Mouse (Mus musculus): ENCODE results near the gene Cep250. TPM values are rescaled to one million over a fixed set of nuclear protein-coding genes. Genes with fewer than 3 reads are reported as not detected.

Gene Cep250
- polyA plus RNA-seq, 1 experiment, result 9.1 TPM

- WGBS, result 58% methylated on average over 14 of the region's 14 CpGs
- TF ChIP-seq POLR2A (IDR thresholded peaks at IDR 0.05; ENCODE audit: borderline replicate concordance, extremely low read depth, low read depth, low read length) (no peak), CTCF (IDR thresholded peaks at IDR 0.05; ENCODE audit: insufficient read depth, low read length) (no peak)
Observed at GRCm38 (mm10) chr2:155991863-155992321, 35.6 kb downstream of the Cep250 start.

DNA sequence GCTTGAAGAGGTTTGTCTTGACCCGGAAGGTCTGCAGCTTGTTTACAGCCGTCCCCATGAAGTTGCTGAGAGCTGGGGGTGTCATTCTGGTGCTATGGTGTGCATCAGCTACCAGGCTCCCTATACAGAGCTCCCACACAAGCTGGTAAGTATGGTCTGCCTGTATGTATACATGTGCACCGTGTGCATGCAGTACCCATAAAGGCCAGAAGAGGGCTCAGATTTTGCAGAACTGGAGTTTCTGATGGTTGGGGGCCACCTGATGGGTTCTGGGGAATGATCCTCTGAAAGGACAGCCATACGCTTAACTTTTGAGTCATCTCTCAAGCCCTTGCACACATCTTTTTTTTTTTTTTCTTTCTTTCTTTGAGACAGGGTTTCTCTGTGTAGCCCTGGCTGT lies 49.1 kb downstream of the Cep250 start:
- TF ChIP-seq CTCF (IDR thresholded peaks at IDR 0.05; ENCODE audit: insufficient read depth, low read length) (no peak), POLR2A (IDR thresholded peaks at IDR 0.05; ENCODE audit: borderline replicate concordance, extremely low read depth, low read depth, low read length) (no peak)
- Histone ChIP-seq H3K4me1 (ENCODE audit: control insufficient read depth, insufficient read depth, low read length) (no peaks in the 10 kb centered on the region), H3K4me3 (replicated peaks; ENCODE audit: extremely low read depth, low read depth, low read length) (no peak overlapping the region)
- 87% methylated on average over 4 of the region's 4 CpGs for WGBS
- DNase-seq, result no peak

More at GRCm38 (mm10) chr2:155991863-155992321, 35.6 kb downstream of the Cep250 start:
- DNase-seq, result peak; percentile 58
- H3K4me1 ChIP-seq (ENCODE audit: control insufficient read depth, insufficient read depth, low read length), result no peaks in the 10 kb centered on the region
- H3K4me3 ChIP-seq (replicated peaks; ENCODE audit: extremely low read depth, low read depth, low read length), result no peak overlapping the region

- peak within 1 kb of the TSS; percentile 77 for H3K4me3 ChIP-seq (replicated peaks; ENCODE audit: extremely low read depth, low read depth, low read length)
- TF ChIP-seq CTCF (IDR thresholded peaks at IDR 0.05; ENCODE audit: insufficient read depth, low read length) (no peak), POLR2A (IDR thresholded peaks at IDR 0.05; ENCODE audit: borderline replicate concordance, extremely low read depth, low read depth, low read length) (peak; percentile 37; the same call in 1 of the 2 replicates)
Observed at GRCm38 (mm10) chr2:156007888-156008532, 51.8 kb downstream of the Cep250 start, which contains the start of the genes 6430550D23Rik and Ergic3. Gene 6430550D23Rik, minus strand, starts transcription at chr2:156007977. Gene Ergic3, plus strand, starts transcription at chr2:156008045.

DNA sequence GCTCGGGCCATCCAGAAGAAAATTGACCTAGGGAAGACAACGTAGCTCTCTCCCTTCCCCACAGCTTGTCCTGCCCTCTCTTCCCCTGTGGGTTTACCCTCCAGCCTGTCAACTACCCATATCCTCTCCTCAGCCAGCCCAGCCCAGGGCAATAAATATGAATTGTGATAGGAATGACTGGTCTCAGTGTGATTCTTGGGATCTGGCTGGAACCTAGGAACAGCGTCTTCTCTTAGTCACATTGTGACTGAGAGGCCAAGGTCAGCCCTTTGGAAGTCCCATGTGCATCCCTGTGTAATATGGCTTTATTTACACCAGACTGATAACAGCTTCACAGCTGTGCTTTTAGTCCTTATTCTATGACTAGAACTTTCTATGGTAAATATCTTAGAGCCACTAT lies 61.8 kb downstream of the Cep250 start:
- Histone ChIP-seq H3K4me3 (replicated peaks; ENCODE audit: extremely low read depth, low read depth, low read length) (no peak overlapping the region), H3K4me1 (ENCODE audit: control insufficient read depth, insufficient read depth, low read length) (no peaks in the 10 kb centered on the region)
- WGBS, result 89% methylated on average over 3 of the region's 3 CpGs
- DNase-seq, result no peak
- TF ChIP-seq POLR2A (IDR thresholded peaks at IDR 0.05; ENCODE audit: borderline replicate concordance, extremely low read depth, low read depth, low read length) (no peak), CTCF (IDR thresholded peaks at IDR 0.05; ENCODE audit: insufficient read depth, low read length) (no peak)

More at GRCm38 (mm10) chr2:156007888-156008532, 51.8 kb downstream of the Cep250 start, which contains the start of the genes 6430550D23Rik and Ergic3:
- H3K4me1 ChIP-seq (ENCODE audit: control insufficient read depth, insufficient read depth, low read length), result no peaks in the 10 kb centered on the region
- peak; percentile 99 for DNase-seq
- WGBS, result under 1% methylated on average over 45 of the region's 45 CpGs

GRCm38 (mm10) chr2:156021219-156021618 lies 65.0 kb downstream of the Cep250 start:
- 81% methylated on average over 8 of the region's 8 CpGs for WGBS
- H3K4me1 ChIP-seq (ENCODE audit: control insufficient read depth, insufficient read depth, low read length), result no peaks in the 10 kb centered on the region
- DNase-seq, result no peak
- H3K4me3 ChIP-seq (replicated peaks; ENCODE audit: extremely low read depth, low read depth, low read length), result no peak overlapping the region
- no peak for TF ChIP-seq POLR2A (IDR thresholded peaks at IDR 0.05; ENCODE audit: borderline replicate concordance, extremely low read depth, low read depth, low read length)

DNA sequence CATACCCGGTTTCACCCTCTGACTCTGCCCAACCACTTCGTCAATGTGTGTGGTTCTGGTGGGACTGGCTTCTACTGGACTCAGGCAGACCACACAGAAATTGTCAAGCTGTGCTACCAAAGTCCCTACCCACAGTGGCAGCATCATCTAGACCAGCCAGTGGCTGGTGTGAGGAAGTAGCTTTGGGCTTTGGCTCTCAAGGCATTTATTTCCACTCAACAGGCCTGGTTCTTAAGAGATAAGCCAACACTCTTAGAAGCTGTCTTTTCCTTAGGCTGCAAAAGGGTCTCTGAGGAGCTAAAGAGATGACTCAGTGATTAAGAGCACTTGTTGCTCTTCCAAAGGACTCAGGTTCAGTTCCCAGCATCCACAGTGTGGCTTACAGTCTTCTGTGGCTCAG lies 65.5 kb downstream of the Cep250 start:
- WGBS, result 70% methylated on average over 2 of the region's 2 CpGs
- Histone ChIP-seq H3K4me1 (ENCODE audit: control insufficient read depth, insufficient read depth, low read length) (no peaks in the 10 kb centered on the region), H3K4me3 (replicated peaks; ENCODE audit: extremely low read depth, low read depth, low read length) (no peak overlapping the region)
- no peak for TF ChIP-seq POLR2A (IDR thresholded peaks at IDR 0.05; ENCODE audit: borderline replicate concordance, extremely low read depth, low read depth, low read length)
- TF ChIP-seq CTCF (IDR thresholded peaks at IDR 0.05; ENCODE audit: insufficient read depth, low read length), result no peak
- DNase-seq, result no peak

GRCm38 (mm10) chr2:156025482-156025881 lies 69.2 kb downstream of the Cep250 start:
- no peaks in the 10 kb centered on the region for H3K4me1 ChIP-seq (ENCODE audit: control insufficient read depth, insufficient read depth, low read length)
- H3K4me3 ChIP-seq (replicated peaks; ENCODE audit: extremely low read depth, low read depth, low read length), result no peak overlapping the region
- TF ChIP-seq CTCF (IDR thresholded peaks at IDR 0.05; ENCODE audit: insufficient read depth, low read length), result no peak
- TF ChIP-seq POLR2A (IDR thresholded peaks at IDR 0.05; ENCODE audit: borderline replicate concordance, extremely low read depth, low read depth, low read length), result no peak
- DNase-seq, result no peak

DNA sequence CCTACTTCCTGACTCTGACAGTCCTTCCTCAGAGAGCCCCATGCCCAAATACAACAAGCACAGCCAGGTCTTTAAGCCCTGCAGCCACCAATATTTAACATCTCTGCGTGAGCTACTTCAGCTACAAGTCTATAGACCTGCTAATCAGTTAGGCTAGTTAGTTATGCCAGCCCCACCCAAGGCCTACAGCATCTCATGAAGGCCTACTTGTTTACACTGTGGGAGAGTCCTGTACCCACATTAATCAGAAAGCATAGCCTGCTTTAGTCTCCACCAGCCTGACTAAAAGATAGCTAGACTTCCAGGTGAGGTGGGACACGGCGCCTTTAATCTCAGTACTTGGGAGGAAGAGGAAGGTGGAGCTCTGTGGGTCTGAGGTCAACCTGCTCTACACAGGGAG lies 83.1 kb downstream of the Cep250 start:
- 88% methylated on average over 3 of the region's 3 CpGs for WGBS
- Histone ChIP-seq H3K4me1 (ENCODE audit: control insufficient read depth, insufficient read depth, low read length) (no peaks in the 10 kb centered on the region), H3K4me3 (replicated peaks; ENCODE audit: extremely low read depth, low read depth, low read length) (no peak overlapping the region)
- TF ChIP-seq CTCF (IDR thresholded peaks at IDR 0.05; ENCODE audit: insufficient read depth, low read length), result no peak
- TF ChIP-seq POLR2A (IDR thresholded peaks at IDR 0.05; ENCODE audit: borderline replicate concordance, extremely low read depth, low read depth, low read length), result no peak
- no peak for DNase-seq

- WGBS, result 73% methylated on average over 8 of the region's 8 CpGs
- no peak for DNase-seq
- no peak for TF ChIP-seq CTCF (IDR thresholded peaks at IDR 0.05; ENCODE audit: insufficient read depth, low read length)
- no peak for TF ChIP-seq POLR2A (IDR thresholded peaks at IDR 0.05; ENCODE audit: borderline replicate concordance, extremely low read depth, low read depth, low read length)
- Histone ChIP-seq H3K4me1 (ENCODE audit: control insufficient read depth, insufficient read depth, low read length) (no peaks in the 10 kb centered on the region), H3K4me3 (replicated peaks; ENCODE audit: extremely low read depth, low read depth, low read length) (no peak overlapping the region)
Observed at GRCm38 (mm10) chr2:156042903-156043302, 86.6 kb downstream of the Cep250 start.

DNA sequence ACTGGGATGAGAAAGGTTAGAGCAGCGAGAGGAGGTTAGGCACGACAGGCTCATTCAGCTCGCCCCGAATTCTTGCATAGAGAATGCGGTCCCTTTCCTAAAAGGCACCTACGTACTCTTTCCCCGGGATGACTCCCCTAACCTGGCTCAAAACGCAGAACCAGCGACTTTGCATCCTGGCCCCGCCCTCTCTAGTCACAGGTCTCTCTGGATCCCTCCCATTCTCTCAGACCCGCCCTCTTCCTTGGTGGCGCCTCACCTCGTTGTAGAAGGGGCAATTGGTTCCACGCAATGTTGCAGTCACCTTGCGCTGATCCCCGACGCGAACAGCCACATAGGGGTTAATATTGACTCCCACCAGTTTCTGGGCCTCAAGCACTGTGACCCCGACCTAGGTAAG lies 91.7 kb downstream of the Cep250 start:
- WGBS, result 10% methylated on average over 19 of the region's 19 CpGs
- Histone ChIP-seq H3K4me3 (replicated peaks; ENCODE audit: extremely low read depth, low read depth, low read length) (no peak overlapping the region), H3K4me1 (ENCODE audit: control insufficient read depth, insufficient read depth, low read length) (no peaks in the 10 kb centered on the region)
- TF ChIP-seq CTCF (IDR thresholded peaks at IDR 0.05; ENCODE audit: insufficient read depth, low read length), result no peak
- no peak for TF ChIP-seq POLR2A (IDR thresholded peaks at IDR 0.05; ENCODE audit: borderline replicate concordance, extremely low read depth, low read depth, low read length)
- DNase-seq, result peak; percentile 13

Other genes starting within 250 kb of the Cep250 start
- gene Edem2, start 227.0 kb upstream of the Cep250 start, polyA plus RNA-seq (2012; rRNA removed), result 50.3 and 61.0 TPM in 2 replicates
- gene Gm17581, start 220.6 kb upstream of the Cep250 start, polyA plus RNA-seq (2012; rRNA removed), result not detected in 2 replicates
- 3.2 and 4.5 TPM in 2 replicates for gene Procr, start 205.3 kb upstream of the Cep250 start, polyA plus RNA-seq (2012; rRNA removed)
- gene Mmp24, start 181.1 kb upstream of the Cep250 start, polyA plus RNA-seq (2012; rRNA removed), result 0.03 and 0.06 TPM in 2 replicates
- 57.4 and 65.1 TPM in 2 replicates for gene BC029722, start 137.0 kb upstream of the Cep250 start, polyA plus RNA-seq (2012; rRNA removed)
- gene Eif6, start 129.5 kb upstream of the Cep250 start, polyA plus RNA-seq (2012; rRNA removed), result 85.1 and 112 TPM in 2 replicates
- 0.03 and 2.1 TPM in 2 replicates for gene Fam83c, start 121.6 kb upstream of the Cep250 start, polyA plus RNA-seq (2012; rRNA removed)
- 13.5 and 24.0 TPM in 2 replicates for gene Uqcc1, start 26.1 kb upstream of the Cep250 start, polyA plus RNA-seq (2012; rRNA removed)
- not detected in 2 replicates for gene Gm15557, start 15.7 kb upstream of the Cep250 start, polyA plus RNA-seq (2012; rRNA removed)
- gene Gdf5, start 11.1 kb upstream of the Cep250 start, polyA plus RNA-seq (2012; rRNA removed), result 0.37 and 0.59 TPM in 2 replicates
- 1.0 and 1.8 TPM in 2 replicates for gene 6430550D23Rik, start 51.5 kb downstream of the Cep250 start, polyA plus RNA-seq (2012; rRNA removed)
- 227 and 260 TPM in 2 replicates for gene Ergic3, start 51.6 kb downstream of the Cep250 start, polyA plus RNA-seq (2012; rRNA removed)
- gene Fer1l4, start 96.5 kb downstream of the Cep250 start, polyA plus RNA-seq (2012; rRNA removed), result 0.63 and 0.98 TPM in 2 replicates
- 1.1 and 1.8 TPM in 2 replicates for gene Spag4, start 108.7 kb downstream of the Cep250 start, polyA plus RNA-seq (2012; rRNA removed)
- gene Cpne1, start 155.5 kb downstream of the Cep250 start, polyA plus RNA-seq (2012; rRNA removed), result 114 and 121 TPM in 2 replicates
- 12.5 and 21.1 TPM in 2 replicates for gene Rbm12, start 155.5 kb downstream of the Cep250 start, polyA plus RNA-seq (2012; rRNA removed)
- gene Gm28036, start 170.6 kb downstream of the Cep250 start, polyA plus RNA-seq (2012; rRNA removed), result 5.1 and 6.5 TPM in 2 replicates
- 203 and 218 TPM in 2 replicates for gene Romo1, start 187.6 kb downstream of the Cep250 start, polyA plus RNA-seq (2012; rRNA removed)
- 40.6 and 42.8 TPM in 2 replicates for gene Nfs1, start 187.7 kb downstream of the Cep250 start, polyA plus RNA-seq (2012; rRNA removed)
- gene Rbm39, start 223.8 kb downstream of the Cep250 start, polyA plus RNA-seq (2012; rRNA removed), result 65.2 and 81.0 TPM in 2 replicates
- 15.8 and 19.9 TPM in 2 replicates for gene Phf20, start 240.0 kb downstream of the Cep250 start, polyA plus RNA-seq (2012; rRNA removed)